Mouse (Mus musculus): ENCODE measurements around the gene Rpl18a.
A peak's percentile ranks its signal among the peaks of the same experiment; 100 is the strongest.

Rpl18a gene

DNA sequence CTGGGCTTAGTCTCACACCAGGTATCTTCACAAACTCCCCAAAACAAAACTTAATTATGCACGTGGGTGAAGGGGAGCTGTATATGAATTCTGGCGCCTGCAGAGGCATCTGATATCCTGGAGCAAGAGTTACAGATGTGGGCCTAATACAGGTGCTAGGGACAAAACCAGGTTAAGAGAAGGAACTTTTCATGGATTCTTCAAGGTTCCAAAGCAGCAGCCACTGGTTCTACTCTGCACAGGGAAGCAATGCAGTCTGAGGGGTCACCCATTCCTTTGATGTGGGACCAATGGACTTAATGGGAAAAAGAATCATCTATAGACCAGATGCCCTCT lies 2.9 kb downstream of the Rpl18a start:
- Histone ChIP-seq H3K9me3 (ENCODE audit: low read length) (no peaks in the 10 kb centered on the region), H3K27me3 (ENCODE audit: insufficient read depth, low read length) (peaks cover 36% of the 10 kb centered on the region), H3K4me1 (replicated peaks; ENCODE audit: low read depth, low read length) (peaks cover 60% of the 10 kb centered on the region), H3K36me3 (ENCODE audit: insufficient read depth, low read length) (peaks cover 32% of the 10 kb centered on the region), H3K4me3 (replicated peaks; ENCODE audit: low read length) (peak overlapping the region; percentile 91)
- TF ChIP-seq NANOG (IDR thresholded peaks at IDR 0.05; ENCODE audit: borderline replicate concordance, low read length), result no peak
- TF ChIP-seq CTCF (conservative IDR thresholded peaks at IDR 0.05; ENCODE audit: low read length), result no peak

GRCm38 (mm10) chr8:70893656-70894384 lies 3.4 kb downstream of the Rpl18a start:
- Histone ChIP-seq H3K27me3 (ENCODE audit: insufficient read depth, low read length) (peaks cover 39% of the 10 kb centered on the region), H3K4me1 (replicated peaks; ENCODE audit: low read depth, low read length) (peaks cover 63% of the 10 kb centered on the region), H3K36me3 (ENCODE audit: insufficient read depth, low read length) (peaks cover 32% of the 10 kb centered on the region), H3K4me3 (replicated peaks; ENCODE audit: low read length) (no peak overlapping the region), H3K9me3 (ENCODE audit: low read length) (no peaks in the 10 kb centered on the region)
- TF ChIP-seq NANOG (IDR thresholded peaks at IDR 0.05; ENCODE audit: borderline replicate concordance, low read length), result no peak
- peak; percentile 69 for TF ChIP-seq CTCF (conservative IDR thresholded peaks at IDR 0.05; ENCODE audit: low read length)

DNA sequence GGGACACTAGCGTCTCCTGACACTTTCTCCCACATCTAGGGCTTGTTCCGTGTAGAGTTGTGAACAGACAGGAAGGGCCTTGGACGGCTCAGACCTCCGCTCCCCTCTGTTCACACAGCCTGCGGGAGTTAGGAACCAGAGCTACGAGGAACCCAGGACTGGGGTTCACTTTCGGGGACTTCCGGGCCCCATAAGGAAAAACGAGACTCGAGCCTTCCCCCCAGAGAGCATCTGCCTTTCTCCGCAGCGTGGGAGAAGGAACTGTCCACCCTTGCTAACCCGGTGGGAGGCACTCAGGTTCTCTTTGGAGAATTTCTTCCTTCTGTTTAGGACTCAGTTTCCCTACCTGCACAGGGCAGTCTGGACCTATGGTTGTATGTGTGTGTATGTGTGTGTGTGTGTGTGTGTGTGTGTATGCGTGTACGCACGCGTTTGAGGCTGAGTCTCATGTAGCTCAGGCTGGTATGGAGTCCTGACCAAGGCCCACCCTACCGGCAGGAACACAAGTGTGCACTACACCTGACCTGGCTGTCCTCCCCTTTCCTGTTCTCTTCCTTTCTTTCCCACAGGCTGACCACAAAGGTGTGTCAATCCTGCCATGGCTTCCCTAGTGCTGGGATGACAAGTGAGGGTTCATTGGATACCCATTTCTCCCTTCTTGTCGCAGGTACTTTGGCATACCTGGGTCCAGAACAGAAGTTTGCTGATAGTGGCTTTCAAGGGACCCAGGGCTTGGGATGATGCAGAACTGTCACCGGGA lies 4.1 kb downstream of the Rpl18a start:
- H3K27me3 ChIP-seq (ENCODE audit: insufficient read depth, low read length), result peaks cover 46% of the 10 kb centered on the region
- TF ChIP-seq NANOG (IDR thresholded peaks at IDR 0.05; ENCODE audit: borderline replicate concordance, low read length) (no peak), CTCF (conservative IDR thresholded peaks at IDR 0.05; ENCODE audit: low read length) (no peak), POU5F1 (IDR thresholded peaks at IDR 0.05; ENCODE audit: borderline replicate concordance, low read length) (no peak)
- peak overlapping the region; percentile 76 for H3K4me3 ChIP-seq (replicated peaks; ENCODE audit: low read length)
- H3K9me3 ChIP-seq (ENCODE audit: low read length), result no peaks in the 10 kb centered on the region
- H3K36me3 ChIP-seq (ENCODE audit: insufficient read depth, low read length), result peaks cover 32% of the 10 kb centered on the region
- H3K4me1 ChIP-seq (replicated peaks; ENCODE audit: low read depth, low read length), result peaks cover 63% of the 10 kb centered on the region

DNA sequence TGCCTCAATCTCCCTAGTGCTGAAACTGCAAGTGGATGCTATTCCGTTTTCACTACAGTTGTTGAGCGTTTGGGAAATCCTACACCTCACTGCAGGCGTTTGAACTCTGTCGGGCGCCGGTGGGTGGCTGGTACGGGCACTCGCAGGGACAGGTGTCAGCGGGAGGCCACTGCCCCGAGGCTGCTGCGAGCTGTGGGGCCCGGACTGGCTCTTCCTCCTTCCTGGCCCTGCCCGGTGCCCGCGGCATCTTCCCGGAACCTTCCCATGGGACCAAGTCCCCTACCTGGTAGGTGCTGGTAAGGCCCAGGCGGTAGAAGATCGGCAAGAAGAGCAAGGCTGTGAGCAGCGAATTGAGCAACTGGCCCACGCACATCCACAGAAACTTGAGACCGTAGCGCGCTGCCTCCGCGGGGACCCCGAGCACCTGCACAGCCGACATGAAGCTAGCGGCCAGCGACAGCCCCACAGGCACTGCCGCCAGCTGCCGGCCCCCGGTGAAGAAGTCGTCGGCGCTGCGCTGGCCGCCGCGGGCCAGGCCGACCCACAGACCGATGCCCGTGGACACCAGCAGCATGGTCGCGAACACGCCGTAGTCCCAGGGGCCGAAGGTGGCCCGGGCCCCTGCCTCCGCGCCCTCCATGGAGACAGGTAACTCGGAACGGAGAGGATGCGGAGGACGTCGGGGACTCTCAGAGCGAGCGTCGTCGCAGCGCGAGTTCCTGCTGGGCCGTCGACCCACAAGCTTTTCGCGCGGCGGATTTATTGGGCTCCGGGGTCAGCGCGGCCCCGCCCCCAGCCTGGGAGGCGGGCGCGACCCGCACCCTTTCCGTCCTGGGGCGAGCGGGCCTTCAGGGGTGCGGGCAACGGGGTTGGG lies 5.0 kb downstream of the Rpl18a start, which contains the start of gene Slc5a5:
TSS of gene Slc5a5 (minus strand) at position 736 of the 874 bp plus-strand sequence.
- Histone ChIP-seq H3K9me3 (ENCODE audit: low read length) (no peaks in the 10 kb centered on the region), H3K27me3 (ENCODE audit: insufficient read depth, low read length) (peaks cover 46% of the 10 kb centered on the region), H3K4me3 (replicated peaks; ENCODE audit: low read length) (peak within 1 kb of the TSS; percentile 76), H3K36me3 (ENCODE audit: insufficient read depth, low read length) (peaks cover 32% of the 10 kb centered on the region), H3K4me1 (replicated peaks; ENCODE audit: low read depth, low read length) (peaks cover 71% of the 10 kb centered on the region)
- TF ChIP-seq CTCF (conservative IDR thresholded peaks at IDR 0.05; ENCODE audit: low read length) (no peak), POU5F1 (IDR thresholded peaks at IDR 0.05; ENCODE audit: borderline replicate concordance, low read length) (no peak), NANOG (IDR thresholded peaks at IDR 0.05; ENCODE audit: borderline replicate concordance, low read length) (no peak)

DNA sequence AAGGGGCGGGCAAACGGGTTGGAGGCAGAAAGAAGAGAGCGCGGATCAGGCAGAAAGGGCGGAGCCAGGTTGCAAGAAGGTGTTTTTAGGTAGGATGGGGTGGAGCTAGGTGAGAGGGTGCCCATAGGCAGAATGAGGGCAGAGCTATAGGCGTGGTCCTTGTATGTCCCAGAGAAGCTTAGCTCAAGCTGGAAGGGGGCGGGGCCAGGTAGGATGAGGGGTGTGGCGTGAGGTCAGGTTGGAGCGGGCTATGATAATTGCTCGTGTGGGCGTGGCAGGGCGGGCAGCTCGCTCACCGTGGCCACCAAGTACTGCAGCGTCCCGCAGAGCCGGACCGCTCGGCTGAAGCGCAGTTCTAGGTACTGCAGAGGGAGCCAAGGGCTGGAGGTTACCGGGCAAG lies 5.9 kb downstream of the Rpl18a start:
- H3K27me3 ChIP-seq (ENCODE audit: insufficient read depth, low read length), result peaks cover 49% of the 10 kb centered on the region
- H3K4me1 ChIP-seq (replicated peaks; ENCODE audit: low read depth, low read length), result peaks cover 80% of the 10 kb centered on the region
- TF ChIP-seq NANOG (IDR thresholded peaks at IDR 0.05; ENCODE audit: borderline replicate concordance, low read length) (no peak), CTCF (conservative IDR thresholded peaks at IDR 0.05; ENCODE audit: low read length) (no peak), POU5F1 (IDR thresholded peaks at IDR 0.05; ENCODE audit: borderline replicate concordance, low read length) (no peak)
- peak overlapping the region; percentile 76 for H3K4me3 ChIP-seq (replicated peaks; ENCODE audit: low read length)
- no peaks in the 10 kb centered on the region for H3K9me3 ChIP-seq (ENCODE audit: low read length)
- peaks cover 27% of the 10 kb centered on the region for H3K36me3 ChIP-seq (ENCODE audit: insufficient read depth, low read length)

DNA sequence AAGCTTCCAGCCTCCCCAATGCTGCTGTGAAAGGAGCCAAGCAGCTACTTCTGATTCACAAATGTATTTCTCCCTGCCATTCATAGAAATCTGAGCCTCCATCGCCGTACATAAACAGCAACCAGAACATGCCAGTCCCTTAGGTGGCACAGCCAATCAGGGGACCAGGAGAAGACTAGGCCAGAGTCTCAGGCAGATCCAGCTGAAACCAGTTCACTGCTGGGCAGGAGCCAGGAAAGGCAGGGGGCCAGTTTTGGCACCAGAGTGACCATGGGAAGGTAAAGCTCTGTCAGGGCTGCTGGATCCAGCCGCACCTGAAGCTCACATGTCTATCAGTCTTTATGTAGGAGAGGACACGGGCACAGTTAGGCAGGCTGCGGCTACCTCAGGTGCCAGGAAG lies 6.6 kb downstream of the Rpl18a start:
- H3K9me3 ChIP-seq (ENCODE audit: low read length), result no peaks in the 10 kb centered on the region
- peaks cover 20% of the 10 kb centered on the region for H3K36me3 ChIP-seq (ENCODE audit: insufficient read depth, low read length)
- TF ChIP-seq CTCF (conservative IDR thresholded peaks at IDR 0.05; ENCODE audit: low read length), result no peak
- no peak for TF ChIP-seq NANOG (IDR thresholded peaks at IDR 0.05; ENCODE audit: borderline replicate concordance, low read length)
- H3K4me1 ChIP-seq (replicated peaks; ENCODE audit: low read depth, low read length), result peaks cover 85% of the 10 kb centered on the region
- 0 out of 2 replicates have a peak overlapping the region, but pooled peaks have one; percentile 76 for H3K4me3 ChIP-seq (replicated peaks; ENCODE audit: low read length)
- peaks cover 50% of the 10 kb centered on the region for H3K27me3 ChIP-seq (ENCODE audit: insufficient read depth, low read length)

DNA sequence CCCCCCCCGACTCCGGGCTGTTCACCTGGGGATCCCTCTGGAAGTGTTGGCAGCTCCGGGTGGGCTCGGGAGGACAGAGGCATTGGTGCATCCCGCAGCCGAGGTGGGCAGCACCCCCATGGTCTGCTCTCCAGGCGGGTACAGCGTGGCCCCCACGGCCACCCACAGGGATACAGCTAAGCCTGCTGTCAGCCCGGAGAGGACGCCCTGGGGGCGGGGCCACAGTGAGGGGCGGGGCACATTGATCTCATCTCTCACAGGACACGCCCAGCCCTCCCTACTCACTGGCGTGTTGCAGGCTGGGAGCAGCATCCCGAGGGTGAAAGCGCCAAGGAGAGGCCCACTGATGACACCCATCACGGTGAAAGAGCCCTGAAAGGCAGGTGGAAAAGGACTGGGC lies 9.5 kb downstream of the Rpl18a start:
- TF ChIP-seq POU5F1 (IDR thresholded peaks at IDR 0.05; ENCODE audit: borderline replicate concordance, low read length), result no peak
- TF ChIP-seq NANOG (IDR thresholded peaks at IDR 0.05; ENCODE audit: borderline replicate concordance, low read length), result no peak
- TF ChIP-seq CTCF (conservative IDR thresholded peaks at IDR 0.05; ENCODE audit: low read length), result no peak
- H3K36me3 ChIP-seq (ENCODE audit: insufficient read depth, low read length), result no peaks in the 10 kb centered on the region
- peaks cover 42% of the 10 kb centered on the region for H3K27me3 ChIP-seq (ENCODE audit: insufficient read depth, low read length)
- peak overlapping the region; percentile 62 for H3K4me3 ChIP-seq (replicated peaks; ENCODE audit: low read length)
- H3K4me1 ChIP-seq (replicated peaks; ENCODE audit: low read depth, low read length), result peaks cover 86% of the 10 kb centered on the region
- H3K9me3 ChIP-seq (ENCODE audit: low read length), result no peaks in the 10 kb centered on the region

- H3K4me1 ChIP-seq (replicated peaks; ENCODE audit: low read depth, low read length), result peaks cover 75% of the 10 kb centered on the region
- TF ChIP-seq NANOG (IDR thresholded peaks at IDR 0.05; ENCODE audit: borderline replicate concordance, low read length), result no peak
- H3K4me3 ChIP-seq (replicated peaks; ENCODE audit: low read length), result peak overlapping the region; percentile 24; the same call in 1 of the 2 replicates
- H3K27me3 ChIP-seq (ENCODE audit: insufficient read depth, low read length), result peaks cover 22% of the 10 kb centered on the region
- H3K36me3 ChIP-seq (ENCODE audit: insufficient read depth, low read length), result no peaks in the 10 kb centered on the region
- no peaks in the 10 kb centered on the region for H3K9me3 ChIP-seq (ENCODE audit: low read length)
These were observed 11.6 kb downstream of the Rpl18a start for GRCm38 (mm10) chr8:70885612-70886011.
